Mouse (Mus musculus) induced T-regulatory cell, adult 2 months (primary cell): ENCODE measurements around the gene Hpn.

Experiments
- DNase-seq: peaks from one replicate; pipeline ENCODE4 v3.0.0-alpha.2; 2012; ENCODE audit warnings: low read depth

Gene Hpn

DNA sequence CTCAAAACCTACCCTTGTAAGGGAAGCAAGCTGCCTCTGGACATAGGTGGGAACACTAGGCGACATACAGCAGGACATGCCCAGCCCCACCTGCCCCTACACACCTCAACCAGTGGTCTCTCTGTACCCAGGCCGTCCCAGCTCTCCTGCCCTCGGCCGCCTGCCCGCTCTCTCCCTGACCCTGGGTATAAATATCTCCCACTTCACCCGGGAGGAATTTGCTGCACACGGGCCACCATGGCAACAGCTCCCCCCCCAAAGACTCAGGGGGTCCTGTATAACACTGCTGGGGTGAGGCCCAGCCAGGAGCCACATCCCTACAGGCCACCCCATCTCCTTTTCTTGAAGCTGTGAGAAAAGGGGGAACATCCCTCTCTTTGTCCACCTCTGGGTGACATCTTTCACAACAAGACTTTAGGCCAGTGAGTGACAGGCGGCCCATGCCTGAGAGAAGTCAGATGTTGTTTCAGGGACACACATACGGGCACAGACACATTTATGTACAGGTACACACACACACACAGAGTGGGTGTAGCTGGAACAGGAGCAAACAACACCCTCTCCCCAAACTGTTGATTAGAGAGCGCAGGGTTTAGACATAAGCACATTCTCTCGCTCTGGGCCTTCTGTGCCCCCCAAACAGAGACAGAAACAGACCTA, 60.3 kb downstream of the Hpn start:
- DNase-seq: no peak

- DNase-seq: no peak
Measured at GRCm38 (mm10) chr7:31053882-31054447, 61.1 kb downstream of the Hpn start.

DNA sequence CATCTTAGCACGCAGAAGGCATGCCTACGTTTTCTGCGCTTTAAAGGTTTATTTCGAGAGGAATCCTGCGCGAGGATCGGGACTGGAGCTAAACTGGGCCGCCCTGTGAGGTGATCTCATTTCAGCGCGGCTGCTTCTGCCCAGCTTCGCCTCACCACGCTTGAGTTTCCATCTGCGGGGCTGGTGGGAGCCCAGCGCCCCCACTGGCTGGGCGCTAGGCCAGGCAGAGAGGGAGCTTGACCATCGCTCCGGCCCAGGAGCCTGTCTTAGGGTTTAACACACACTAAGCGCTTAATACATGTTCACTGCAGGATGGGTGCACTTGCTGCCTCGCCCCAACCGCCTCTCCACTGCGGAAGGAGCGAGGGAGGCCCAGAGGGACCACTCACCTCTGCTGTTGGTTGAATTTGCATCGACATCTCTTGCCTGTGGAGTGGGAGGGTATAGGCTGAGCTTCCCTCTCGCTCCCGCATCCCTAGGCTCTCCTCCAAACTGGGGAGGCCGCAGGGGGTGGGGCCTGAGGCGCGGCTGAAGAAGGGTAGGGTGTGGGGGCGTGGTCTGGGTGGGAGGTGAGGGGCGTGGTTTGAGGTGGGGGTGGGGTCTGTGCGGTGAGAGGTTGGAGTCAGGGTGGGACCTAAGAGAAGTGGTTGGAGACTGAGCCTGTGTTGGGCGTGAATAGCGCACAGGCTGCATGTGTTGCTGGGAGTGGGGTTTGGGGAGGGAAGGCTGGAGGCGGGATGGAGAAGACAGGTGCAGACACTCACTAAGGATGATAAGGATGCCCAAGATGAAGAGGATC, 62.3 kb downstream of the Hpn start:
- peak; percentile 68 for DNase-seq

DNA sequence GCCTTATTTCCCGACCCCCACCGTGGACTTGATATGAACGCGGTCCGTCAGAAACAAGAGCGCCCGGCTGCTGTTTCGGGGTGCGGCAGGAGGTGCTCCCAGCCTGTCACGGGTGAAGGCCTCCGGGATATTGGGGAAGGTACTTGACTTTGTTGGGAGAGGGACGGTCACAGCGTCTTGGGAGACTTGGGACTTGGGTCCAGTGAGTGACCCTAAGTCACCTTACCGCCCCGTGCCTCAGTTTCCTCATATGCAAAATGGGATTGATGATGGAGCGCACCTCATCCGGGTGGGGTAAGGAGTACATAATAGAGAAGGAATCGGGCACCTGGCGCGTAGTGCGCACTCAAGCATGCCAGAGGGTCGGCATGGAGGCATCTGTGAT, 62.8 kb downstream of the Hpn start:
- DNase-seq: no peak

DNA sequence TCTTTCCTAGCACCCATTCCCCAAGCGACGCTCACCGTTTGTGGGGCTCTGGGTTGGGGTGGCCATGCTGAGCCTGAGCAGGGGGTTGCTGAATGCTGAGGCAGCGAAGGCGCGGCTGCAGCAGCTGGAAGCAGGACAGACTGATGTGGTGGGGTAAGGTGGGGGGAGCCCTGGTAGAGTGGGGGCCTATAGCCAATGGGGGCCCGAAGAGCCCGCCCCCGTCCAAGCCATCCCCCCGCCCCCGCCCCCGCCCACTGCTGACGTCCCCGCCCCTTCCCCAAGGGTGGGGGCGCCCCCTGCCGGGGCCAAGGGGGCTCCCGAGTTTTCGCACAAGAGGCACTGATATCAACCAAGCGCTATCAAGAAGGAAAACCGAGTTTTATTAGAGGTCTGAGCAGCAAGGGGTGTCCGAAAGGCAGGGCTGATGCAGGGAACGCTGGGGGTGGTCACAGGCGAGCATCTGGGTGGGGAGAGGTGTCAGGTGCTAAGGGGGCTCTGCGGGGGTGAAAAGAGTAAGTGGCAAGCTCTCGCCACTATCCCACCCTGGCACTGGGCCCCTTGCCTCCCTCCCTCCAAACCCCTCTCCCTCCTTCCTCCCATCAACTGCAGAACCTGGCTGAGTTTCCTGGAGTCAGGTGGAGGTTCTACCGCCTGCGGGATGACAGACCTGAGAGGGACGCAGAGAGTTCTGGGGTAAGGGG, 63.6 kb downstream of the Hpn start, which contains the start of gene Fxyd7:
Gene Fxyd7 (minus strand): TSS at position 147 of the 701 bp plus-strand sequence.
- peak; percentile 55 for DNase-seq

DNA sequence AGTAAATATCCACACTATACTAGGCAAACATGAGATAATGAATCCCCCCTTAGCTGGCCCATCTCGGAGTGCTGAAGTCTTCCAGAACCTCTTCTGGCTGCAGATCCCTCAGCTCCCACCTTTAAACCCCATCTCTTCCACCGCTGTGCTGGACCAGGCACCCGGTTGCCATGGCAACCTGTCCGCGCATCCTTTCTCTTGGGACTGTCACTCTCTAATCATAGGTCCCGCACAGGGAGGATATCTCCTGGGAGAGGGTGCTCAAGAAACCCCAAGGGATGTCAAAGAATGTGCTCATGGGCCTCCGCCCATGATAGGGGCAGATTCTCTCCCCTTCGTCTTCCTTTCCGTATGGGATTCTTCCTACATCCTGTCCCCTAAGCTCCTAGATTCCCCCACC, 64.2 kb downstream of the Hpn start:
- no peak for DNase-seq

- peak; percentile 39 for DNase-seq
Measured at GRCm38 (mm10) chr7:31050487-31050886, 64.6 kb downstream of the Hpn start.

DNA sequence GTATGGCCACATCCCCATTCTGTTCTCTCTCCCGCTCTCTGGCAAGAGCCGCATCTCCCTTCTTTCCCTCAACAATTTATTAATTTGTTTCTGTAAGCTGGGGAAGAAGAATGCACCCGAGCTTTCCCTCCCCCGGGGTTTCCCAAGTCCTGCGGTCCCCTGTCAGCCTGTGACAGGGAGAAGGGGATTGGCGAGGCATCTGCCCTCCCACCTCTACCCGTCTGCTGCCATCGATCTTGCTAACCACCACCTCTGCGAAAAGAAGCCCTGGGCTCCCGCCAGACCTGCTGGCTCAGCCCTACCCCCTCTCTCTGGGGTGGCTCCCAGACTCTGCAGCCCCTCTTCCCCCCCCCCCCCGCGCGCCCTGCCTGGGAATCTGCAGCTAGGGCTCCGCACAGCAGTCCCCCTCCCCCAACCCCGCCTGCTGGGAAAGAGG, 65.2 kb downstream of the Hpn start:
- peak; percentile 53 for DNase-seq

DNA sequence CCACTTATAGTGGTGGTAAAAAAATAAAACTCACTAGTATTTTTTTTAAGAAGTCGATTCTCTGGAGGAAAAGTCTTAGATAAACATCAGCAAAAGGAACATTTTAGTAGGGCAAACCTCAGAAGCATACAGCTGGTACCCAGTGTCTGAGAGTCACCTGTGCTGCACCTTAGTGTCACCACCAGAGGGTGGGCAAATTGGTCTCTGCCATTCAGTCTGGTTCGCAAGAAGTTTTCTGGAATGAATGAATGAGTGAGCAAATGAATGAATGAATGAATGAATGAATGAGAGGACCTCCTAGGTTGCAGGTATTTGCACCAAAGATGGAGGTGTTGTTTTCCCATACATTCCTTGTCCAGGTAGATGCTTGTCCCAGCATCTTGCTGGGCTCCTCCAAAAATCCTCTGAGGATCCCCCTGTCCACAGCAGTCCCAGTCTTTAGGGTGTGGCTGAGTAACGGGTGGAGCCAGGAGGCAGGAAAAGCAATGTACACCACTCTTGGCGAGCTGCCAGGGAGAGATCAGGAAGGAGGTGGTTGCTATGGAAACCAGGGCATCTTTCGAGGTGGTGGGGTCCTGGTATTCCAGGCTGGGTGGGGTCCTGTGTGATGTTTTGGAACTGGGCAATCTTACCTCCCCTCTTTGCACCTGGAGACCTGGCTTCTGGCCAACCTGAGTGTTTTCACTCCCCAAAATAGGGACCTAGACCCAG, 65.8 kb downstream of the Hpn start:
- DNase-seq: peak; percentile 51
